Mouse (Mus musculus) MEL (cell line): Measurements from ENCODE around the gene Heg1. TPM values are rescaled to one million over a fixed set of nuclear protein-coding genes. Genes with fewer than 3 reads are reported as not detected.

Experiments
- DNase-seq: peaks from one replicate; pipeline ENCODE4 v3.0.0; 2011; ENCODE audit warnings: low read depth, low spot score
- H3K27ac ChIP-seq: 2 replicates; pipeline ENCODE4 v1.5.1; 2012; ENCODE audit warnings: low read depth, mild to moderate bottlenecking, control low read depth, low read length, moderate library complexity; ENCODE audit not compliant: control insufficient read depth
- H3K27me3 ChIP-seq, 2 experiments: fragments of 150-350 bp in 1 of 2; sonication (generic) in 1 of 2; 2 replicates each; pipeline ENCODE4 v1.6.1; 2012; ENCODE audit warnings: low read length in 2 of 2, mild to moderate bottlenecking in 2 of 2, improper control_type of control experiment in 1 of 2, moderate library complexity in 1 of 2; ENCODE audit not compliant: insufficient read depth in 2 of 2, control insufficient read depth in 1 of 2
- H3K36me3 ChIP-seq, 2 experiments: 2 replicates each; pipeline ENCODE4 v1.6.1; 2012 to 2014; ENCODE audit warnings: low read length in 2 of 2, improper control_type of control experiment in 1 of 2, inconsistent platforms in 1 of 2, mild to moderate bottlenecking in 1 of 2; ENCODE audit not compliant: insufficient read depth in 2 of 2, control insufficient read depth in 1 of 2
- H3K4me1 ChIP-seq, 2 experiments: fragments of 150-350 bp in 1 of 2; sonication (generic) in 1 of 2; 2 replicates each; pipeline ENCODE4 v1.6.1; 2012; ENCODE audit warnings: low read length in 2 of 2, improper control_type of control experiment in 1 of 2, mild to moderate bottlenecking in 1 of 2; ENCODE audit not compliant: insufficient read depth in 2 of 2, control insufficient read depth in 1 of 2
- H3K4me3 ChIP-seq, 2 experiments: fragments of 150-350 bp in 1 of 2; sonication (generic) in 1 of 2; 2 replicates each; pipeline ENCODE4 v1.5.1; 2012; ENCODE audit warnings: low read depth in 2 of 2, low read length in 2 of 2, mild to moderate bottlenecking in 2 of 2, moderate library complexity in 2 of 2, control low read depth in 1 of 2, improper control_type of control experiment in 1 of 2; ENCODE audit not compliant: control insufficient read depth in 1 of 2, insufficient read depth in 1 of 2
- H3K79me2 ChIP-seq: 2 replicates; pipeline ENCODE4 v1.6.1; 2012; ENCODE audit warnings: mild to moderate bottlenecking, low read length, moderate library complexity; ENCODE audit not compliant: control insufficient read depth, poor library complexity, insufficient read depth
- H3K9ac ChIP-seq: 2 replicates; pipeline ENCODE4 v1.6.1; 2012; ENCODE audit warnings: low read depth, mild to moderate bottlenecking, control low read depth, low read length, moderate library complexity; ENCODE audit not compliant: control insufficient read depth, poor library complexity, severe bottlenecking
- H3K9me3 ChIP-seq: fragments of 150-350 bp; sonication (generic); replicated peaks from 2 replicates; pipeline ENCODE4 v1.6.1; 2012; ENCODE audit warnings: mild to moderate bottlenecking, low read length, improper control_type of control experiment, moderate library complexity; ENCODE audit not compliant: insufficient read depth
- BHLHE40 ChIP-seq: IDR thresholded peaks from 2 replicates; pipeline ENCODE4 v1.6.1; 2012; ENCODE audit warnings: low read depth, mild to moderate bottlenecking, inconsistent platforms, low read length, improper control_type of control experiment, borderline replicate concordance
- CHD1 ChIP-seq: IDR thresholded peaks from 2 replicates; pipeline ENCODE4 v1.6.1; 2012; ENCODE audit warnings: low read depth, mild to moderate bottlenecking, inconsistent platforms, low read length, improper control_type of control experiment
- CHD2 ChIP-seq: IDR thresholded peaks from 2 replicates; pipeline ENCODE4 v1.6.1; 2011; ENCODE audit warnings: low read length, improper control_type of control experiment
- CTCF ChIP-seq, 3 experiments: IDR thresholded peaks in 2 of 3; conservative IDR thresholded peaks in 1 of 3; 2 replicates each; pipeline ENCODE4 v1.5.1; 2011 to 2012; ENCODE audit warnings: low read length in 3 of 3, low read depth in 2 of 3, mild to moderate bottlenecking in 2 of 3, improper control_type of control experiment in 1 of 3, inconsistent platforms in 1 of 3, mixed read lengths in 1 of 3, moderate library complexity in 1 of 3; ENCODE audit not compliant: control insufficient read depth in 1 of 3, insufficient read depth in 1 of 3, poor library complexity in 1 of 3, severe bottlenecking in 1 of 3
- GATA1 ChIP-seq: IDR thresholded peaks from 2 replicates; pipeline ENCODE4 v1.6.1; 2011; ENCODE audit warnings: low read depth, low read length, improper control_type of control experiment
- JUND ChIP-seq: IDR thresholded peaks from 2 replicates; pipeline ENCODE4 v1.6.1; 2011; ENCODE audit warnings: low read depth, mild to moderate bottlenecking, improper control_type of control experiment, low read length
- KAT2A ChIP-seq: conservative IDR thresholded peaks from 2 replicates; pipeline ENCODE4 v1.6.1; 2012; ENCODE audit warnings: low read depth, low read length, improper control_type of control experiment, inconsistent platforms
- MEF2A ChIP-seq: IDR thresholded peaks from 2 replicates; pipeline ENCODE4 v1.6.1; 2014; ENCODE audit warnings: low read depth, mild to moderate bottlenecking, inconsistent platforms, low read length, improper control_type of control experiment; ENCODE audit not compliant: poor library complexity, insufficient replicate concordance, severe bottlenecking; ENCODE audit errors: extremely low read depth
- MXI1 ChIP-seq: IDR thresholded peaks from 2 replicates; pipeline ENCODE4 v1.6.1; 2011; ENCODE audit warnings: mild to moderate bottlenecking, low read depth, low read length, improper control_type of control experiment
- MYB ChIP-seq: IDR thresholded peaks from 2 replicates; pipeline ENCODE4 v1.6.1; 2011; ENCODE audit warnings: mild to moderate bottlenecking, low read depth, low read length, improper control_type of control experiment
- NRF1 ChIP-seq: IDR thresholded peaks from 2 replicates; pipeline ENCODE4 v1.6.1; 2014; ENCODE audit warnings: low read depth, mild to moderate bottlenecking, inconsistent platforms, low read length, improper control_type of control experiment, moderate library complexity; ENCODE audit not compliant: poor library complexity, insufficient read depth, severe bottlenecking
- POLR2A ChIP-seq, 2 experiments: IDR thresholded peaks; 2 replicates each; pipeline ENCODE4 v1.6.1; 2011 to 2012; ENCODE audit warnings: low read length in 2 of 2, mild to moderate bottlenecking in 2 of 2, control low read depth in 1 of 2, improper control_type of control experiment in 1 of 2, low read depth in 1 of 2, moderate library complexity in 1 of 2; ENCODE audit not compliant: control insufficient read depth in 1 of 2, insufficient read depth in 1 of 2, poor library complexity in 1 of 2
- POLR2AphosphoS2 ChIP-seq: IDR thresholded peaks from 2 replicates; pipeline ENCODE4 v1.6.1; 2011; ENCODE audit warnings: low read length, improper control_type of control experiment
- POLR2AphosphoS5 ChIP-seq: IDR thresholded peaks from 2 replicates; pipeline ENCODE4 v1.6.1; 2012; ENCODE audit warnings: low read depth, borderline replicate concordance, mild to moderate bottlenecking, inconsistent platforms, low read length, moderate library complexity, mixed read lengths
- RAD21 ChIP-seq: IDR thresholded peaks from 2 replicates; pipeline ENCODE4 v1.6.1; 2011; ENCODE audit warnings: mild to moderate bottlenecking, low read depth, low read length, improper control_type of control experiment
- SMC3 ChIP-seq: IDR thresholded peaks from 2 replicates; pipeline ENCODE4 v1.6.1; 2011; ENCODE audit warnings: low read depth, low read length, improper control_type of control experiment
- TAL1 ChIP-seq: IDR thresholded peaks from 2 replicates; pipeline ENCODE4 v1.6.1; 2012; ENCODE audit warnings: mild to moderate bottlenecking, inconsistent platforms, low read length, moderate library complexity, mixed read lengths
- TBP ChIP-seq: IDR thresholded peaks from 2 replicates; pipeline ENCODE4 v1.8.0; 2011; ENCODE audit warnings: low read depth, low read length, improper control_type of control experiment
- TCF12 ChIP-seq: IDR thresholded peaks from 2 replicates; pipeline ENCODE4 v1.6.1; 2014; ENCODE audit warnings: low read depth, mild to moderate bottlenecking, inconsistent platforms, low read length, improper control_type of control experiment, moderate library complexity
- UBTF ChIP-seq: IDR thresholded peaks from 2 replicates; pipeline ENCODE4 v1.6.1; 2012; ENCODE audit warnings: low read depth, mild to moderate bottlenecking, inconsistent platforms, low read length, improper control_type of control experiment, moderate library complexity, borderline replicate concordance; ENCODE audit not compliant: insufficient read depth
- USF1 ChIP-seq: IDR thresholded peaks from 2 replicates; pipeline ENCODE4 v1.6.1; 2014; ENCODE audit warnings: low read depth, mild to moderate bottlenecking, inconsistent platforms, low read length, improper control_type of control experiment, moderate library complexity
- USF2 ChIP-seq, 2 experiments: IDR thresholded peaks; 2 replicates each; pipeline ENCODE4 v1.6.1; 2011 to 2012; ENCODE audit warnings: improper control_type of control experiment in 2 of 2, low read length in 2 of 2, borderline replicate concordance in 1 of 2, inconsistent platforms in 1 of 2, low read depth in 1 of 2, mild to moderate bottlenecking in 1 of 2; ENCODE audit not compliant: insufficient read depth in 1 of 2
- ZC3H11A ChIP-seq: IDR thresholded peaks from 2 replicates; pipeline ENCODE4 v1.6.1; 2012; ENCODE audit warnings: low read depth, mild to moderate bottlenecking, inconsistent platforms, low read length, improper control_type of control experiment
- ZMIZ1 ChIP-seq: IDR thresholded peaks from 2 replicates; pipeline ENCODE4 v1.6.1; 2012; ENCODE audit warnings: low read depth, mild to moderate bottlenecking, inconsistent platforms, low read length, improper control_type of control experiment, moderate library complexity
- ZNF384 ChIP-seq: IDR thresholded peaks from 2 replicates; pipeline ENCODE4 v1.6.1; 2012; ENCODE audit warnings: low read depth, mild to moderate bottlenecking, inconsistent platforms, low read length, improper control_type of control experiment
- polyA plus RNA-seq, 2 experiments: library from polyadenylated mRNA; stranded (reverse) in 1 of 2; unstranded in 1 of 2; fragments of >175 nt in 1 of 2; fragments of >200 nt in 1 of 2; gene quantifications; 2 replicates each; pipeline versions ENCODE4 v1.2.1 to v1.2.4; 2012; ENCODE audit warnings: low replicate concordance in 2 of 2, low read depth in 1 of 2; ENCODE audit not compliant: insufficient read length in 2 of 2, insufficient read depth in 1 of 2, missing spikeins in 1 of 2
- total RNA-seq: library from RNA; depleted of rRNA; stranded (reverse); fragments of 300-350 nt; gene quantifications from 2 replicates; pipeline ENCODE4 v1.2.3, GENCODE M21; 2012

Gene Heg1
- total and polyA plus RNA-seq, 3 experiments: 4.1 to 72.0 (median 6.9) TPM

DNA sequence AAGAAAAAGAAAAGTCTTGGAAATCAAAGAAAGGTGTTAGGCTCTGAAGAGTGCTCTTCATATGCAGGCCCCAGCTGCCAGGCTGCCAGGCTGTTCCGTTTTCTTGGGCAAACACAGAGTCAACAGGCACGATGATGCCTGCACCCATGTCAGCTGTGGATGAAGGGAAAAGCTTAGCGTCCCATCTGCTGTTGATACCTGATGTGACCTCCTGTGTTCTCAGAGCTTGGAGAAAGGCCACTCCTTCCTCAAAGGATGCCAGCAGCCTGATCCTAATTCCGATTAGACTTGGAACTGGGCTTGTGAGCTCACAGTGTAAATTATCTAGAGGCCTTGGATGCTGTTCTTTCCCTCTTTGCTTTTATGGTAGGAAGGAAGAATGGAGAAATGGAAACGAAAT, 51.6 kb downstream of the Heg1 start:
- no peaks in the 10 kb centered on the region for H3K79me2 ChIP-seq
- peaks cover 0 to 20% of the 10 kb centered on the region in 2 experiments; a peak in 2 of 4 replicates for H3K36me3 ChIP-seq
- H3K27ac ChIP-seq: no peak overlapping the region
- no peaks in the 10 kb centered on the region for H3K9me3 ChIP-seq
- H3K27me3 ChIP-seq: no peaks in the 10 kb centered on the region
- TF ChIP-seq JUND: no peak
- TF ChIP-seq CTCF (IDR thresholded peaks at IDR 0.05 in 2 of 3, conservative IDR thresholded peaks at IDR 0.05 in 1 of 3; ENCODE audit: control insufficient read depth in 1 of 3, insufficient read depth in 1 of 3, low read depth in 2 of 3, low read length in 3 of 3, poor library complexity in 1 of 3, severe bottlenecking in 1 of 3): no peak
- TF ChIP-seq ZC3H11A: no peak
- TF ChIP-seq UBTF: no peak
- TF ChIP-seq KAT2A: no peak
- TF ChIP-seq TCF12: no peak
- no peak for TF ChIP-seq USF1
- TF ChIP-seq CHD1: no peak
- TF ChIP-seq RAD21: no peak
- TF ChIP-seq TBP: no peak
- no peak for TF ChIP-seq BHLHE40
- TF ChIP-seq ZNF384: no peak
- TF ChIP-seq ZMIZ1: no peak
- no peak for TF ChIP-seq MYB
- no peak for TF ChIP-seq NRF1
- no peak for TF ChIP-seq POLR2A (IDR thresholded peaks at IDR 0.05; ENCODE audit: control insufficient read depth in 1 of 2, insufficient read depth in 1 of 2, low read depth in 1 of 2, low read length in 2 of 2, poor library complexity in 1 of 2)
- no peak for DNase-seq
- no peak overlapping the region for H3K4me3 ChIP-seq
- peaks cover 7 to 19% of the 10 kb centered on the region in 2 experiments for H3K4me1 ChIP-seq
- no peak overlapping the region for H3K9ac ChIP-seq

DNA sequence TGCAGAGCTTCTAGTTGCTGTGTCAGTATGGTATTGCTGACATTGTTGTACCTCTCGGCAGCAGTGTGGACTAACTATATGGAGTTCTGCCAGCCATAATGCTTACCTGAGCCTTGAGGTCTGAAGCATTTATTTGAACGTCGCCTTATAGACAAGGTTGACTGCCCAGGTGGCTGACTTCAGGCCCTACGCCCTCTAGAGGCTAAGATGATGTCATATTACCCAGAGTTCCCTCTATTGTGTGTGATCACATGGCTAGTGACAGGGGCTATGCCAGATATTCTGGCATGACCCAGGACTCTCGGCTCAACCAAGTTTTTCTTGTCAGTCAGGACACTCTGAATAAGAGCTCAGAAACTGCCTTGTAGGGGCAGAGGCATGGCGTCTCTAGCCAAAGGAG, 52.6 kb downstream of the Heg1 start:
- TF ChIP-seq MEF2A (no peak), POLR2A (IDR thresholded peaks at IDR 0.05; ENCODE audit: control insufficient read depth in 1 of 2, insufficient read depth in 1 of 2, low read depth in 1 of 2, low read length in 2 of 2, poor library complexity in 1 of 2) (no peak), CTCF (IDR thresholded peaks at IDR 0.05 in 2 of 3, conservative IDR thresholded peaks at IDR 0.05 in 1 of 3; ENCODE audit: control insufficient read depth in 1 of 3, insufficient read depth in 1 of 3, low read depth in 2 of 3, low read length in 3 of 3, poor library complexity in 1 of 3, severe bottlenecking in 1 of 3) (peak in 1 of 3 experiments; percentile 25; a peak in 2 of 6 replicates), RAD21 (no peak), MXI1 (no peak), USF2 (IDR thresholded peaks at IDR 0.05; ENCODE audit: borderline replicate concordance in 1 of 2, insufficient read depth in 1 of 2, low read depth in 1 of 2, low read length in 2 of 2) (no peak), USF1 (peak; percentile 40; the same call in 1 of the 2 replicates), BHLHE40 (no peak), TAL1 (no peak), JUND (no peak), GATA1 (no peak), SMC3 (no peak), CHD1 (no peak), POLR2AphosphoS5 (no peak), CHD2 (no peak), POLR2AphosphoS2 (no peak), TCF12 (no peak)
- TF ChIP-seq, all 39 proteins: peak for 2
- Histone ChIP-seq H3K9me3 (no peaks in the 10 kb centered on the region), H3K4me3 (no peak overlapping the region), H3K27ac (no peak overlapping the region), H3K79me2 (no peaks in the 10 kb centered on the region), H3K36me3 (peaks cover 0 to 12% of the 10 kb centered on the region in 2 experiments; a peak in 2 of 4 replicates), H3K4me1 (peaks cover 5 to 13% of the 10 kb centered on the region in 2 experiments), H3K9ac (no peak overlapping the region), H3K27me3 (no peaks in the 10 kb centered on the region)
- no peak for DNase-seq
